Mouse (Mus musculus): Measurements from ENCODE around the gene Setd6. TPM values are rescaled to one million over a fixed set of nuclear protein-coding genes. Genes with fewer than 3 reads are reported as not detected.

The Setd6 gene
- 15.2 and 21.4 TPM in 2 replicates for polyA plus RNA-seq (2012; rRNA removed)

GRCm38 (mm10) chr8:95715676-95716531 lies at the start of gene Setd6:
Setd6 (plus strand) TSS chr8:95715881.

GRCm38 (mm10) chr8:95676631-95677030 lies 39.0 kb upstream of the Setd6 start, which contains the start of gene Ndrg4:
Ndrg4 (plus strand) TSS chr8:95676980.

Other genes with a start within 250 kb of the Setd6 start
- gene Csnk2a2, start 225.8 kb upstream of the Setd6 start, polyA plus RNA-seq (2012; rRNA removed) = 16.6 and 19.0 TPM in 2 replicates
- 1.1 and 1.5 TPM in 2 replicates for gene Ccdc113, start 181.8 kb upstream of the Setd6 start, polyA plus RNA-seq (2012; rRNA removed)
- gene Prss54, start 139.5 kb upstream of the Setd6 start, polyA plus RNA-seq (2012; rRNA removed) = not detected in 2 replicates
- 1.3 and 2.1 TPM in 2 replicates for gene Gins3, start 82.4 kb upstream of the Setd6 start, polyA plus RNA-seq (2012; rRNA removed)
- gene Ndrg4, start 38.9 kb upstream of the Setd6 start, polyA plus RNA-seq (2012; rRNA removed) = 37.2 and 51.0 TPM in 2 replicates
- gene Cnot1, start 91.6 kb downstream of the Setd6 start, polyA plus RNA-seq (2012; rRNA removed) = 58.1 and 83.6 TPM in 2 replicates
- gene Sap18b, start 109.5 kb downstream of the Setd6 start, polyA plus RNA-seq (2012; rRNA removed) = 34.8 and 45.9 TPM in 2 replicates
- gene Slc38a7, start 137.7 kb downstream of the Setd6 start, polyA plus RNA-seq (2012; rRNA removed) = 35.7 and 42.7 TPM in 2 replicates
- gene Got2, start 172.7 kb downstream of the Setd6 start, polyA plus RNA-seq (2012; rRNA removed) = 98.5 and 99.6 TPM in 2 replicates

All from ovary, adult 2 months (tissue).